Mouse (Mus musculus): ENCODE results near the gene Mup19.
"Not testable (repeated sequence)": the region's sequence is repeated elsewhere in the genome, so short reads cannot be mapped to it uniquely, and the experiment has no call there.

- not testable (repeated sequence) for TF ChIP-seq MYOD1 (IDR thresholded peaks at IDR 0.05; ENCODE audit: control insufficient read depth in 1 of 3, insufficient read length in 2 of 3, low read depth in 2 of 3); USF1 (IDR thresholded peaks at IDR 0.05; ENCODE audit: low read depth); TCF3 (IDR thresholded peaks at IDR 0.05; ENCODE audit: insufficient read length, low read depth)
These were observed 2.2 kb upstream of the Mup19 start for GRCm38 (mm10) chr4:61784231-61784630.

Measured in myocyte (in vitro differentiated cells).